ENCODE assay signal across 26 mouse cellular contexts in the genomic region with DNA sequence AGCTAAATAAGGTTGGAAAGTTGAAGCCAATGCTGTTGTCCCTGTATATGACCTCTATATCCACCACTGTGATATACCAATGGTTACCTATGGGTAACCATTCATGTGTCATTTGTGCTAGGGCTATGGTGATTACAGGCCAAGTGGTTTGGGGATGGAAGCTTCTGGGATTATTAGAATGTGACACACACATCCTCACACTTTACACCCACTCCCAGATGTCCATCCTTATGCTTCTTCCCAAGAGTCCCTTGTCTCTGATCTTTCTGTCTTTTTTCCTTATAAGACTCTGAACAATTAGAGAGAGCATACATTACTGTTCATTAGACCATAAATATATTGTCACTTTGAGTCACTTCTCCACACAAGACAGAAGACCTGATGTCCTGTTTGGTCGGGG. TPM values are rescaled to one million over a fixed set of nuclear protein-coding genes. Genes with fewer than 3 reads are reported as not detected.
"Had no signal": no experiment of that assay in that cellular context is flagged by ENCODE, and none has a peak within 500 bp of the region (broad histone marks: within the 10 kb centered on the region; RNA-seq: fewer than 3 reads in every experiment).

No protein-coding gene starts in this region.

- H3K27me3 ChIP-seq: heart, embryonic 13.5 days; heart, embryonic 15.5 days; hindbrain, embryonic 13.5 days; hindbrain, embryonic 15.5 days; kidney, embryonic 15.5 days; limb, embryonic 13.5 days; limb, embryonic 15.5 days; liver, embryonic 12.5 days had no signal

- H3K9ac ChIP-seq: heart, embryonic 13.5 days; heart, embryonic 15.5 days; hindbrain, embryonic 13.5 days; hindbrain, embryonic 15.5 days; kidney, embryonic 15.5 days; limb, embryonic 13.5 days; limb, embryonic 15.5 days; liver, embryonic 12.5 days had no signal

- H3K36me3 ChIP-seq: heart, embryonic 10.5 days; heart, embryonic 13.5 days; heart, embryonic 15.5 days; hindbrain, embryonic 13.5 days; kidney, embryonic 15.5 days; limb, embryonic 13.5 days; limb, embryonic 15.5 days; liver, embryonic 12.5 days had no signal

- H3K4me1 ChIP-seq: hindbrain, embryonic 13.5 days; hindbrain, embryonic 15.5 days; kidney, embryonic 15.5 days; limb, embryonic 13.5 days; limb, embryonic 15.5 days had no signal

- H3K4me3 ChIP-seq: gastrocnemius, adult 2 months; heart, embryonic 10.5 days; heart, embryonic 13.5 days; heart, embryonic 15.5 days; hindbrain, embryonic 13.5 days; hindbrain, embryonic 15.5 days; kidney, embryonic 15.5 days; left cerebral cortex, adult 2 months; limb, embryonic 13.5 days; limb, embryonic 15.5 days; liver, embryonic 12.5 days had no signal

- H3K9me3 ChIP-seq: heart, embryonic 10.5 days; heart, embryonic 13.5 days; heart, embryonic 15.5 days; hindbrain, embryonic 13.5 days; hindbrain, embryonic 15.5 days; kidney, embryonic 15.5 days; limb, embryonic 13.5 days; limb, embryonic 15.5 days; liver, embryonic 12.5 days had no signal

- DNase-seq: gastrocnemius, adult 2 months; gastrocnemius, postnatal 10 days; gastrocnemius, postnatal 25 days; heart, adult 18-20 months; heart, postnatal 14 days; heart, postnatal 36 days; kidney, adult 11 months; kidney, adult 2 months; kidney, adult 9 months; kidney, postnatal 14 days; kidney, postnatal 36 days; layer of hippocampus, postnatal 36 days; left cerebral cortex, postnatal 4 days had no signal

- H3K27ac ChIP-seq: gastrocnemius, adult 2 months; heart, embryonic 10.5 days; heart, embryonic 13.5 days; heart, embryonic 15.5 days; hindbrain, embryonic 13.5 days; hindbrain, embryonic 15.5 days; hindbrain, postnatal 0 days; kidney, embryonic 15.5 days; kidney, postnatal 0 days; left cerebral cortex, adult 2 months; limb, embryonic 13.5 days; limb, embryonic 15.5 days; liver, embryonic 12.5 days had no signal

RNA-seq across cellular contexts. Expression of a gene that starts 21.9 kb away (rescaled TPM):
- polyA plus RNA-seq: liver, adult 2 months had no signal
